Mouse (Mus musculus) intestine, embryonic 14.5 days (tissue): ENCODE measurements around the gene Cacnb4. TPM values are rescaled to one million over a fixed set of nuclear protein-coding genes. Genes with fewer than 3 reads are reported as not detected.
A peak's percentile ranks its signal among the peaks of the same experiment; 100 is the strongest.

Source experiments
- ATAC-seq: fragments of 200-750 bp; cut with Nextera tagmentation; replicated peaks from 2 replicates; pipeline ENCODE4 v1.8.0; 2017; ENCODE audit warnings: low read depth, moderate number of reproducible peaks, moderate TSS enrichment, moderate library complexity; ENCODE audit not compliant: low FRiP score, low TSS enrichment
- DNase-seq: peaks from one replicate; pipeline ENCODE4 v3.0.0-alpha.2; 2018; ENCODE audit warnings: low spot score
- H3K27ac ChIP-seq: fragments of 300-500 bp; sonication (generic); 2 replicates; pipeline ENCODE4 v1.5.1; 2014; ENCODE audit warnings: low read depth, mild to moderate bottlenecking, control low read depth
- H3K27me3 ChIP-seq: fragments of 300-500 bp; sonication (generic); replicated peaks from 2 replicates; pipeline ENCODE4 v1.6.1; 2014; ENCODE audit warnings: low read length, control low read depth; ENCODE audit not compliant: control insufficient read depth, insufficient read depth
- H3K36me3 ChIP-seq: fragments of 300-500 bp; sonication (generic); 2 replicates; pipeline ENCODE4 v1.6.1; 2014; ENCODE audit warnings: low read length, control low read depth; ENCODE audit not compliant: control insufficient read depth, insufficient read depth
- H3K4me1 ChIP-seq: fragments of 300-500 bp; sonication (generic); replicated peaks from 2 replicates; pipeline ENCODE4 v1.6.1; 2014; ENCODE audit warnings: low read length, control low read depth, mixed read lengths; ENCODE audit not compliant: control insufficient read depth, insufficient read depth
- H3K4me2 ChIP-seq: fragments of 300-500 bp; sonication (generic); 2 replicates; pipeline ENCODE4 v1.6.1; 2014; ENCODE audit warnings: low read length
- H3K4me3 ChIP-seq: fragments of 300-500 bp; sonication (generic); 2 replicates; pipeline ENCODE4 v1.5.1; 2014; ENCODE audit warnings: low read depth, low read length, control low read depth, mixed read lengths
- H3K9ac ChIP-seq: fragments of 300-500 bp; sonication (generic); 2 replicates; pipeline ENCODE4 v1.6.1; 2014; ENCODE audit warnings: mild to moderate bottlenecking, low read length
- H3K9me3 ChIP-seq: fragments of 300-500 bp; sonication (generic); 2 replicates; pipeline ENCODE4 v1.6.1; 2016; ENCODE audit warnings: low read length, control low read depth; ENCODE audit not compliant: control insufficient read depth
- WGBS: fragments of 180-500 bp; shearing (Covaris S2); extraction: QIAGEN DNeasy Blood & Tissue Kit; methylation state at CpG from one replicate; pipeline ENCODE4 v1.1.7; 2014; 5-methylcytosine and 5-hydroxymethylcytosine counted together
- polyA plus RNA-seq: library from polyadenylated mRNA; unstranded; fragments of >200 nt; fragmentation: Nextera tagmentation; extraction: Ambion mirVana; gene quantifications from 2 replicates; pipeline ENCODE4 v1.2.1, GENCODE M21; 2014

Cacnb4 gene
- polyA plus RNA-seq, 1 experiment from 2014 or later: 0.60 TPM

DNA sequence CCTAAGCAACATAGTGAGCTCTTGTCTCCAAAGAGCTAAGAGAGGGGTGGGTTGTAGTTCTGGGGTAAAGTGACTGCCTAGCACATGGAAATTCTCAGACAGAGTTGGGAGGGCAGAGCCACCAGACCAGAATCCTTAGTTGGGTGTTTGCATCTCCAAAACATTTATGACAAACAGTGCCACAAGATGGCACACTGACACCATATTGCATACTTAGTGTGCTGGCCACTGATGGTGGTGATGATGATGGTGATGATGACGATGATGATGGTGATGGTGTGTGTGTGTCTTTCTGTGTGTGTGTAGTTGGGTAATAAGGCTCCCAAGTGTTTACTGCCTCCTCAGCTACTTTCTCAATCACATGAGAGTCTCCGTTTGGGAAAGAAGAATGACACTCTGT is 54.0 kb downstream of the Cacnb4 start:
- Histone ChIP-seq H3K4me3 (no peak overlapping the region), H3K4me1 (peaks cover 9% of the 10 kb centered on the region; the same call in 1 of the 2 replicates), H3K27me3 (no peaks in the 10 kb centered on the region), H3K4me2 (no peak overlapping the region), H3K27ac (no peak overlapping the region), H3K36me3 (no peaks in the 10 kb centered on the region), H3K9me3 (no peaks in the 10 kb centered on the region), H3K9ac (no peak overlapping the region)
- no peak for DNase-seq
- 72% methylated on average over 2 of the region's 2 CpGs for WGBS
- no peak for ATAC-seq

DNA sequence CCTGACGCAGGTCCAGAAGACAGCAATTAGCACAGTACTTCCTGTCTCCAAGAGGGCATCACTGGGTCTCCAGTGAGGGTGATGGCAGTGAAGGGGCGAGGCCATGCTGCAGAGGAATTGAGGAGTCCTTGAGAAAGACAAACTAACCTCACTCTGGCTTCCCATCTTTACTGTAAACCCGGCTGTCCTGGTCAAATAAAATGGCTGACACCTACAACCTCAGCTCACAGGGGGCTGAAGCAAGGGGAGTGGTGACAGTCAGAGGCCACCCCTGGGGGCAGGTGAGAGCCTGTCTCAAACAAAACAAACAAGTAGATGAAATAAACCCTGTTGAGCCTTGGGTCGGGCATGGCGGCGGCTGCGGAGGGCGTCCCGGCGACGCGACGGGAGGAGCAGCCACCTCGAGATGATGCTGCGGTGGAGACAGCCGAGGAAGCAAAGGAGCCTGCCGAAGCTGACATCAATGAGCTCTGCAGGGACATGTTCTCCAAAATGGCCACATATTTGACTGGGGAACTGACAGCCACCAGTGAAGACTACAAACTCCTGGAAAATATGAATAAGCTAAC is 57.1 kb downstream of the Cacnb4 start:
- no peak; the same call in 1 of the 2 replicates for ATAC-seq

DNA sequence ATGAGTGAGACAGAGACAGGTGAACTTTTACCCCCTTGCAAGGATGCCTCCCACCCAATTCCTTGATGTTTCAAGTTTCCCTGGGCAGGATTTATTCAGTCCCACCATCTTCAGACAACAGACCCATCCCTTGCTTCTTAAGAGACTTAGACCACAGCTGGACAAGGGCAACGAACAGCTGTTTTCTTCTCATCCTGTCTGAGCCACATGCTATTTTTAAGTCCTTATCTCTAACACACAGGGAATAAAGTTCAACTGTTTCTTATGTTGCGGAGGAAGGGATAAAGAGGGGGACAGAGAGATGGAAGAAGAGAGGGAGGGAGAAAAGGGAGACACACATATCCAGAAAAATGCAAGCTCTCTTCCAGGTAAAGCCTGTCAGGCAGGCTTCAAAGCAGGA is 57.8 kb downstream of the Cacnb4 start:
- H3K36me3 ChIP-seq: no peaks in the 10 kb centered on the region
- no peak overlapping the region; the same call in 1 of the 2 replicates for H3K4me2 ChIP-seq
- 53% methylated on average over 2 of the region's 2 CpGs for WGBS
- H3K27me3 ChIP-seq: no peaks in the 10 kb centered on the region
- no peak overlapping the region for H3K27ac ChIP-seq
- H3K4me3 ChIP-seq: no peak overlapping the region
- H3K4me1 ChIP-seq: peaks cover 6% of the 10 kb centered on the region; the same call in 1 of the 2 replicates
- H3K9me3 ChIP-seq: no peaks in the 10 kb centered on the region
- ATAC-seq (no peak), DNase-seq (no peak)
- H3K9ac ChIP-seq: no peak overlapping the region

More for the DNA sequence above, 57.1 kb downstream of the Cacnb4 start:
- Histone ChIP-seq H3K9me3 (no peaks in the 10 kb centered on the region), H3K4me3 (peak overlapping the region; percentile 18), H3K36me3 (no peaks in the 10 kb centered on the region), H3K27me3 (no peaks in the 10 kb centered on the region), H3K27ac (no peak overlapping the region), H3K4me2 (peak overlapping the region; percentile 45), H3K9ac (0 out of 2 replicates have a peak overlapping the region, but pooled peaks have one; percentile 13), H3K4me1 (peaks cover 9% of the 10 kb centered on the region; the same call in 1 of the 2 replicates)
- peak; percentile 59 for DNase-seq
- WGBS: 51% methylated on average over 17 of the region's 17 CpGs

DNA sequence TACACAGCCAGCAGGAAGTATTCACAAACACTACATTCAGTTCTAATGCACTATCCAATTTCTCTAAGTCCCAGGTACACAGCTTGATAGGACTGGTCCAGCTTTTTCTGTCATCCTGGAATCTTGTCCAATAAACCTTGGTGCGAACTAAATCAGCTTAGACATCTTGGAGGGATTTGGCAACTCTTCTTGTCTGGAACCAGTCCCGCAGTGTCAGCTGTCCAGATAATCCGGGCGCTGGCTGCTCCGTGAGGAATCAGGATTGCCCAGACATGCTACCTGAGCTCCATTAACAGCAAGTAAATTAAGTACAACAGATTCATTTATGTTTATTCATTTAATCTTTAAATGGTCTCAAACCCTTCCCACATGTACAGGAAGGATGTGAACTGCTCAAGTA is 61.2 kb downstream of the Cacnb4 start:
- WGBS: 77% methylated on average over 5 of the region's 5 CpGs
- H3K4me3 ChIP-seq: no peak overlapping the region
- no peak overlapping the region for H3K4me2 ChIP-seq
- H3K27me3 ChIP-seq: no peaks in the 10 kb centered on the region
- H3K27ac ChIP-seq: no peak overlapping the region
- no peaks in the 10 kb centered on the region for H3K4me1 ChIP-seq
- no peak overlapping the region for H3K9ac ChIP-seq
- ATAC-seq (no peak), DNase-seq (no peak)
- H3K9me3 ChIP-seq: no peaks in the 10 kb centered on the region
- H3K36me3 ChIP-seq: no peaks in the 10 kb centered on the region

DNA sequence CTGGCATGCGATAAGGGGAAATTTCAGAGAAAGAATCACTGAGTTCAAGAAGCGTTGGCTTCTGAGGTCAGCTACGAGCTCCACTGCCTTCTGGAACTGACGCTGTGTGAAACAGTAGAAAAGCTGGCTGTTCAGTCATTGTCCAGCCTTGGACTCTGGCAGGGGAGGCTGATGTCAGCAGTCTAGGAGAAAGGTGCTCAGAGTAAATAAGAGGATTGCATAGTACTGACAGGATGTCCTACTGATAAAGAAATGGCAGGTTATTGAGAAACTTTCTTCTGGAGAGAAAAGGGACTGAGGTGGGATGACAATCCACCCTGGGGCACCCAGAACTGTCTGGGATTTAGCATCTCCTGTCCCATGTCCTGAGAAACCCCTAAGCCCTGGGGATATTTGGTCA is 62.7 kb downstream of the Cacnb4 start:
- 86% methylated on average over 4 of the region's 4 CpGs for WGBS
- H3K9me3 ChIP-seq: no peaks in the 10 kb centered on the region
- ATAC-seq: no peak

DNA sequence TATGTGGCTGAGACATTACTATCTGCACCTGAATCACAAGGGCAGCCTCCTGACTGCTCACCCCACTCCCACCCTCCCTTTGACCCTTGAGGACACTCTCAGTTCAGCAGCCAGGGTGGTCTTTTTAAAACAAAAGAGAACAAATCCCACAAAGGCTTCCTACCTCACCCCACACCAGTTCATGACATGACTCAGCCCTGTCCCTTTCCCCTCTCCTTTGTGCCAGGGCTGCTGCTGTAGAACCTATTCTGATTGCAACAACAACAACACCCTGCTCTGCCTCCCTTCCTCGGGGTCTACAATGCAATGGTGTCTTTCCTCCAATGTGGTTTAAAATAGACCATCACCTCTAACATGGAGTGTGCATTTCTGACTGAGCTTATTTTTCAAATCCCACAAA is 67.1 kb downstream of the Cacnb4 start:
- Histone ChIP-seq H3K4me1 (no peaks in the 10 kb centered on the region), H3K9me3 (no peaks in the 10 kb centered on the region), H3K4me2 (no peak overlapping the region), H3K36me3 (no peaks in the 10 kb centered on the region), H3K27ac (no peak overlapping the region), H3K9ac (no peak overlapping the region), H3K27me3 (no peaks in the 10 kb centered on the region), H3K4me3 (no peak overlapping the region)
- DNase-seq: no peak
- WGBS: 84% methylated on average over 1 of the region's 1 CpGs
- ATAC-seq: no peak

More for the DNA sequence above, 62.7 kb downstream of the Cacnb4 start:
- Histone ChIP-seq H3K36me3 (no peaks in the 10 kb centered on the region), H3K4me3 (no peak overlapping the region), H3K9ac (no peak overlapping the region), H3K4me1 (no peaks in the 10 kb centered on the region), H3K4me2 (no peak overlapping the region), H3K27ac (no peak overlapping the region), H3K27me3 (no peaks in the 10 kb centered on the region)
- DNase-seq: no peak

DNA sequence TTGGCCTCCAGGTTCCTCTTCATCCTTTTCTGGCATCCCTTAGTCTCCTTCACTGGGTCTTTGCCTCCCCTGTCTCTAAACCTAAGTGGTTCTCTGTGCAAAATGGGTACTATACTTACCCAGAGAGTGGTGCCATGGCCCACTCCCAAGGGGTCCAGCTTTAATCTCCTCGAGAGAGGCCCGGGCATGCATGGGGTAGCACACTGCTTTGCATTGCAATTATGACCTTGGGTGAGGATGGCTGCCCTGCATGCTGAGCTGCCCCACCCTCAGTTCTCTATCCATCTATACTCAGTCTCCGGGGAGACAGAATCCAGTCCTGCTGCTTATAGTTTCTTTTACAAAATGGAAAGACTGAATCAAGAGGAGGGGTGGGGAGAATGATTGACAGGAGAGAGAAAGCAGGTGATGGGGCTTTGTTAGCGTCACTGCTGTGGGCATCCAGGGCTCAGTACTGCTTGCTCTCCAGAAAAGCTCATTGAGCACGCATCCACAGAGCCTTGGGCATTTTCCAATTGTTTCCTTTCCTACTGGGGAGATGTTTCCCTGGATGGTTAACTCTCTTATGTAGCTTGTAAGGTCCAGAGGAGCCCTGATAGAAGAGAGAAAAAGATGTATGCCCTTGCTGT is 68.7 kb downstream of the Cacnb4 start:
- no peak for ATAC-seq
- Histone ChIP-seq H3K4me3 (no peak overlapping the region), H3K9ac (no peak overlapping the region), H3K27me3 (no peaks in the 10 kb centered on the region), H3K4me2 (no peak overlapping the region), H3K27ac (no peak overlapping the region), H3K9me3 (no peaks in the 10 kb centered on the region), H3K4me1 (no peaks in the 10 kb centered on the region), H3K36me3 (no peaks in the 10 kb centered on the region)
- 77% methylated on average over 5 of the region's 5 CpGs for WGBS
- DNase-seq: no peak

DNA sequence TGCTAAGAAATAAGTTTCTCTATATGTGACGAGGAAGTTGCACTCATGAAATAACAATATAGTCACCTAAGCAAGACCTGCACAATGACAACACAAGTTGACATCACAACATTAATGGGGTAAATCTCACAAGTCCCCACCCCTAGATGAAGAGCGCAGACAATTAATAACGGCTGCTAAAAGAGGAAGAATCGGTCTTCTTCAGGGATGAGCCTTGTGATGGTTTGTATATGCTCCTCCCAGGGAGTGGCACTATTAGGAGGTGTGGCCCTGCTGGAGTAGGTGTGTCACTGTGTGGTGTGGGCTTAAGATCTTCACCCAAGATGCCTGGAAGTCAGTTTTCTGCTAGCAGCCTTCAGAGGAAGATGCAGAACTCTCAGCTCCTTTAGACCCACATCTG is 70.3 kb downstream of the Cacnb4 start:
- H3K27me3 ChIP-seq: no peaks in the 10 kb centered on the region
- no peak for DNase-seq
- H3K4me3 ChIP-seq: no peak overlapping the region
- no peak overlapping the region for H3K27ac ChIP-seq
- ATAC-seq: no peak
- H3K9ac ChIP-seq: no peak overlapping the region
- no peaks in the 10 kb centered on the region for H3K9me3 ChIP-seq
- WGBS: 86% methylated on average over 4 of the region's 4 CpGs
- H3K4me1 ChIP-seq: no peaks in the 10 kb centered on the region
- no peak overlapping the region for H3K4me2 ChIP-seq
- H3K36me3 ChIP-seq: no peaks in the 10 kb centered on the region

DNA sequence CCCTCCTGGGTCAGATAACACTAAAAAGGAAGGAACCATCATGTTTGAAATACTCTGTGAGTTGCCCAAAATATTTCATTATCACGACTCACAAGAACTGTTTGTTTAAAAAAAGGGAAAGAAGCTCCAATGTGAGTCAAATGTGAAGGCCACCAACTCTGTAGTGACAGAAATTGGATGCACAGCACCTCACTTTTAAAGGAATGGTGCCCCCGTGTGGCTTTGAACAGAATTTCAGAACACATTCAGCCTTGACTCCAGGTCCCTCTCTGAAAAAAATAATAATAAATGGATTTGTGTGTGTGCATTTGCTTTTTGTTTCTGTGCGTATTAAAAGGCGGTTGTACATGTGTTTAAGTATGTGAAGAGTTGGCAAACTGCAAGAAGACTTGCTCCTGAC is 71.3 kb downstream of the Cacnb4 start:
- DNase-seq (peak; percentile 78), ATAC-seq (no peak)
- H3K4me1 ChIP-seq: no peaks in the 10 kb centered on the region
- no peak overlapping the region for H3K4me2 ChIP-seq
- H3K9ac ChIP-seq: no peak overlapping the region
- no peak overlapping the region for H3K27ac ChIP-seq
- H3K4me3 ChIP-seq: no peak overlapping the region
- 25% methylated on average over 4 of the region's 4 CpGs for WGBS
- no peaks in the 10 kb centered on the region for H3K27me3 ChIP-seq
- no peaks in the 10 kb centered on the region for H3K36me3 ChIP-seq
- no peaks in the 10 kb centered on the region for H3K9me3 ChIP-seq
